Mouse (Mus musculus) brown adipose tissue, adult 24 weeks (tissue): ENCODE results near the gene Snd1. TPM values are rescaled to one million over a fixed set of nuclear protein-coding genes. Genes with fewer than 3 reads are reported as not detected.
"Not testable (repeated sequence)": the region's sequence is repeated elsewhere in the genome, so short reads cannot be mapped to it uniquely, and the experiment has no call there.

ENCODE experiments used
- H3K27ac ChIP-seq: fragments of 200-500 bp; replicated peaks from 2 replicates; pipeline ENCODE4 v1.5.1; 2012; ENCODE audit warnings: low read depth, mild to moderate bottlenecking, low read length
- H3K4me1 ChIP-seq: fragments of 200-500 bp; 2 replicates; pipeline ENCODE4 v1.6.1; 2012; ENCODE audit warnings: low read length, mixed read lengths; ENCODE audit not compliant: control insufficient read depth, insufficient read depth, insufficient read length
- H3K4me3 ChIP-seq: fragments of 200-500 bp; 2 replicates; pipeline ENCODE4 v1.5.1; 2012; ENCODE audit warnings: low read depth, mild to moderate bottlenecking, low read length, moderate library complexity; ENCODE audit not compliant: insufficient read depth
- polyA plus RNA-seq: library from polyadenylated mRNA; stranded (reverse); fragments of >200 nt; gene quantifications from 2 replicates; pipeline ENCODE4 v1.2.4, GENCODE M21; 2012; ENCODE audit not compliant: missing spikeins, insufficient read depth, insufficient read length

Snd1 gene
- polyA plus RNA-seq, 1 experiment: 25.4 TPM

GRCm38 (mm10) chr6:28504611-28505010 is 29.7 kb downstream of the Snd1 start:
- Histone ChIP-seq H3K27ac (no peak overlapping the region), H3K4me1 (peaks cover 2% of the 10 kb centered on the region; the same call in 1 of the 2 replicates), H3K4me3 (no peak overlapping the region)

- Histone ChIP-seq H3K27ac (no peak overlapping the region), H3K4me3 (no peak overlapping the region), H3K4me1 (no peaks in the 10 kb centered on the region)
Observed at GRCm38 (mm10) chr6:28507759-28508158, 32.8 kb downstream of the Snd1 start.

- Histone ChIP-seq H3K27ac (no peak overlapping the region), H3K4me1 (no peaks in the 10 kb centered on the region), H3K4me3 (no peak overlapping the region)
Observed at GRCm38 (mm10) chr6:28514195-28514594, 39.3 kb downstream of the Snd1 start.

- H3K4me3 ChIP-seq: no peak overlapping the region
- H3K27ac ChIP-seq: no peak overlapping the region
- no peaks in the 10 kb centered on the region for H3K4me1 ChIP-seq
Observed at GRCm38 (mm10) chr6:28514830-28515350, 40.0 kb downstream of the Snd1 start.

- H3K4me1 ChIP-seq: no peaks in the 10 kb centered on the region
- H3K27ac ChIP-seq: no peak overlapping the region
- no peak overlapping the region for H3K4me3 ChIP-seq
Observed at GRCm38 (mm10) chr6:28516618-28517017, 41.7 kb downstream of the Snd1 start.

- Histone ChIP-seq H3K4me1 (no peaks in the 10 kb centered on the region), H3K4me3 (no peak overlapping the region), H3K27ac (no peak overlapping the region)
Observed at GRCm38 (mm10) chr6:28517050-28517449, 42.1 kb downstream of the Snd1 start.

- Histone ChIP-seq H3K4me3 (no peak overlapping the region), H3K27ac (no peak overlapping the region), H3K4me1 (no peaks in the 10 kb centered on the region)
Observed at GRCm38 (mm10) chr6:28519426-28519825, 44.5 kb downstream of the Snd1 start.

- not testable (repeated sequence) for H3K27ac ChIP-seq, H3K4me1 ChIP-seq, H3K4me3 ChIP-seq
Observed at GRCm38 (mm10) chr6:28520787-28521186, 45.8 kb downstream of the Snd1 start.

GRCm38 (mm10) chr6:28521416-28521815 is 46.5 kb downstream of the Snd1 start:
- Histone ChIP-seq H3K4me3 (no peak overlapping the region), H3K4me1 (no peaks in the 10 kb centered on the region), H3K27ac (no peak overlapping the region)

GRCm38 (mm10) chr6:28525589-28525988 is 50.6 kb downstream of the Snd1 start:
- Histone ChIP-seq H3K4me3 (no peak overlapping the region), H3K4me1 (no peaks in the 10 kb centered on the region)

GRCm38 (mm10) chr6:28527459-28527858 is 52.5 kb downstream of the Snd1 start:
- H3K4me1 ChIP-seq: no peaks in the 10 kb centered on the region
- H3K27ac ChIP-seq: no peak overlapping the region
- H3K4me3 ChIP-seq: no peak overlapping the region

More at GRCm38 (mm10) chr6:28525589-28525988, 50.6 kb downstream of the Snd1 start:
- H3K27ac ChIP-seq: no peak overlapping the region

- Histone ChIP-seq H3K4me3 (no peak overlapping the region), H3K27ac (no peak overlapping the region), H3K4me1 (no peaks in the 10 kb centered on the region)
Observed at GRCm38 (mm10) chr6:28528208-28528607, 53.3 kb downstream of the Snd1 start.

GRCm38 (mm10) chr6:28536464-28536863 is 61.5 kb downstream of the Snd1 start:
- H3K4me1 ChIP-seq: no peaks in the 10 kb centered on the region
- H3K27ac ChIP-seq: no peak overlapping the region

GRCm38 (mm10) chr6:28537851-28538527 is 63.0 kb downstream of the Snd1 start:
- Histone ChIP-seq H3K4me1 (no peaks in the 10 kb centered on the region), H3K27ac (no peak overlapping the region), H3K4me3 (no peak overlapping the region)

More at GRCm38 (mm10) chr6:28536464-28536863, 61.5 kb downstream of the Snd1 start:
- no peak overlapping the region for H3K4me3 ChIP-seq

- Histone ChIP-seq H3K4me1 (no peaks in the 10 kb centered on the region), H3K4me3 (no peak overlapping the region), H3K27ac (no peak overlapping the region)
Observed at GRCm38 (mm10) chr6:28542298-28542701, 67.4 kb downstream of the Snd1 start.

GRCm38 (mm10) chr6:28546943-28547342 is 72.0 kb downstream of the Snd1 start:
- H3K27ac ChIP-seq: no peak overlapping the region

More at GRCm38 (mm10) chr6:28546943-28547342, 72.0 kb downstream of the Snd1 start:
- no peaks in the 10 kb centered on the region for H3K4me1 ChIP-seq
- no peak overlapping the region for H3K4me3 ChIP-seq
